Mouse (Mus musculus) embryonic facial prominence, embryonic 14.5 days (tissue): ENCODE measurements at regions not wholly inside any gene's neighbourhood (a gene's known extent, or its start where the extent isn't known, plus 50 kb on each side); places are given as distances from the start of the nearest gene placed in this dataset.

Experiments used
- ATAC-seq: fragments of 200-750 bp; cut with Nextera tagmentation; 2 replicates; pipeline ENCODE4 v1.8.0; 2017; ENCODE audit warnings: low read depth, moderate number of reproducible peaks, moderate TSS enrichment
- DNase-seq: peaks from one replicate; pipeline ENCODE4 v3.0.0-alpha.2; 2015; ENCODE audit warnings: low spot score
- H3K27ac ChIP-seq: fragments of 300-500 bp; sonication (generic); replicated peaks from 2 replicates; pipeline ENCODE4 v1.5.1; 2014; ENCODE audit warnings: low read depth, mild to moderate bottlenecking, low read length, moderate library complexity
- H3K27me3 ChIP-seq: fragments of 300-500 bp; sonication (generic); replicated peaks from 2 replicates; pipeline ENCODE4 v1.6.1; 2014; ENCODE audit warnings: low read length; ENCODE audit not compliant: control insufficient read depth, insufficient read depth
- H3K36me3 ChIP-seq: fragments of 300-500 bp; sonication (generic); 2 replicates; pipeline ENCODE4 v1.6.1; 2014; ENCODE audit warnings: low read length, mixed read lengths; ENCODE audit not compliant: control insufficient read depth, insufficient read depth
- H3K4me1 ChIP-seq: fragments of 300-500 bp; sonication (generic); 2 replicates; pipeline ENCODE4 v1.6.1; 2014; ENCODE audit warnings: antibody characterized with exemption, low read length; ENCODE audit not compliant: control insufficient read depth, insufficient read depth
- H3K4me2 ChIP-seq: fragments of 300-500 bp; sonication (generic); 2 replicates; pipeline ENCODE4 v1.6.1; 2014; ENCODE audit warnings: low read depth, mild to moderate bottlenecking, low read length, moderate library complexity, mixed read lengths
- H3K4me3 ChIP-seq: fragments of 300-500 bp; sonication (generic); 2 replicates; pipeline ENCODE4 v1.5.1; 2014; ENCODE audit warnings: low read depth, mild to moderate bottlenecking, low read length
- H3K9ac ChIP-seq: fragments of 300-500 bp; sonication (generic); 2 replicates; pipeline ENCODE4 v1.6.1; 2014; ENCODE audit warnings: low read depth, mild to moderate bottlenecking, low read length, moderate library complexity, mixed read lengths
- H3K9me3 ChIP-seq: fragments of 300-500 bp; sonication (generic); 2 replicates; pipeline ENCODE4 v1.6.1; 2016; ENCODE audit warnings: low read length; ENCODE audit not compliant: control insufficient read depth
- WGBS: fragments of 180-500 bp; shearing (Covaris S2); extraction: QIAGEN DNeasy Blood & Tissue Kit; methylation state at CpG from one replicate; pipeline ENCODE4 v1.1.7; 2014; 5-methylcytosine and 5-hydroxymethylcytosine counted together

GRCm38 (mm10) chr6:98080076-98080475 is 262.5 kb downstream of the Gm765 start:
- Histone ChIP-seq H3K4me3 (no peak overlapping the region), H3K9me3 (no peaks in the 10 kb centered on the region), H3K36me3 (no peaks in the 10 kb centered on the region), H3K4me1 (no peaks in the 10 kb centered on the region), H3K9ac (no peak overlapping the region), H3K27me3 (no peaks in the 10 kb centered on the region), H3K4me2 (no peak overlapping the region), H3K27ac (no peak overlapping the region)
- peak; percentile 2 for DNase-seq
- 45% methylated on average over 4 of the region's 4 CpGs for WGBS
- ATAC-seq, result no peak
